Mouse (Mus musculus): Measurements from ENCODE around the gene Itgb2. TPM values are rescaled to one million over a fixed set of nuclear protein-coding genes. Genes with fewer than 3 reads are reported as not detected.

The Itgb2 gene
- polyA plus RNA-seq, 1 experiment: 401 TPM

DNA sequence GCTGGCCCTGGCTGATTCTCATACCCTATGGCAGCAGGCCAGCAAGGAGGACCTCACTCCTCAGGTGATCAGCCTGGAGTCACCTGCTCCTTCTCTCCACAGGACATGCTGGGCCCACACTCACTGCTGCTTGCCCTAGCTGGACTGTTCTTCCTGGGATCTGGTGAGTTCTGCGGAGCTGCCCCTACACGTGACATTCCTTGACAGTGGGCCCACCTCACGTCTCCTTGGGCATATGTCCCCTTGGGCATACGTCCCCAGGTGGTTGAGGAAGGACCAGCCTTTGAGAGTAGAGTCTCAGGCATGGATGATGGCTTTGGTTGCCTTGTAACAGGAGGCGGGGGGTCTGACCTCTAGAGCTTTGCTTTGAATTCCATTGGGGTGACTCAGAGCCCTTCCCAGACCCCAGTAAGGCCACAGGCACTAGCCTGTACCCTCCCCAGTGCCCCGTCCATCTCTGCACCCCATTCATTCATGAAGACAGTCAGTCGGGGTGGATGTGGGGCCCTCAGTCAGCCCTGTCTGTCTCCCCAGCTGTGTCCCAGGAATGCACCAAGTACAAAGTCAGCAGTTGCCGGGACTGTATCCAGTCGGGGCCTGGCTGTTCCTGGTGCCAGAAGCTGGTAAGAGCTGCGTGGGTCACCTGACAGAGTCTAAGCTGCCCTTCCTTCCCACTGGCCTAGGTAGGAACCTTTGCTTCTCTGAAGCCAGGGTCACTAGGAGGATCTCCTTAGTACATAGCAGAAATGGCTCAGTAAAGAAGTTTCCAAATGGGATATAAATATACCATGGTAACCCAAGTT is 12.0 kb downstream of the Itgb2 start:
- TF ChIP-seq CTCF (IDR thresholded peaks at IDR 0.05; ENCODE audit: low read depth, low read length): no peak
- TF ChIP-seq POLR2A (IDR thresholded peaks at IDR 0.05; ENCODE audit: borderline replicate concordance, low read depth, low read length): no peak
- H3K4me1 ChIP-seq (ENCODE audit: control insufficient read depth, insufficient read depth, low read length): peaks cover 76% of the 10 kb centered on the region
- no peak overlapping the region for H3K4me3 ChIP-seq (ENCODE audit: insufficient read depth, low read length)
- H3K27ac ChIP-seq (ENCODE audit: insufficient read depth, low read depth, low read length): peak overlapping the region; percentile 76; the same call in 1 of the 2 replicates

DNA sequence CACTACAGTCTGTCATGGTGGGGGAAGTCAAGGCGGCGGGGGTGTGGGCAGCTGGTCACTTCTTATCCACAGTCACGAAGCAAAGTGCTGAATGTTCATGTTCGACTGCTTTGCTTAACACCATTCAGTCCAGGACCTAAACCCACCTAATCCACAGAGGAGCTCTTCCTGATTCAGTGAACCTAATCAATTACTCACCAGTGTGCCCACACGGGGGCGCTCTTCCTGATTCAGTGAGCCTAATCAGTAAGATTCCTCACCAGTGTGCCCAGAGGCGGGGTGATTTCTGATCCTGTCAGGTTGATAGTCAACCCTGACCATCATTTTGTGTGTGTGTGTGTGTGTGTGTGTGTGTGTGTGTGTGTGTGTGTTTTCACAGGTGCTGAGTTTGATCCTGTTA is 13.2 kb downstream of the Itgb2 start:
- H3K27ac ChIP-seq (ENCODE audit: insufficient read depth, low read depth, low read length): 0 out of 2 replicates have a peak overlapping the region, but pooled peaks have one; percentile 85
- H3K4me1 ChIP-seq (ENCODE audit: control insufficient read depth, insufficient read depth, low read length): peaks cover 69% of the 10 kb centered on the region
- no peak overlapping the region for H3K4me3 ChIP-seq (ENCODE audit: insufficient read depth, low read length)
- peak; percentile 69; the same call in 1 of the 2 replicates for TF ChIP-seq CTCF (IDR thresholded peaks at IDR 0.05; ENCODE audit: low read depth, low read length)
- TF ChIP-seq POLR2A (IDR thresholded peaks at IDR 0.05; ENCODE audit: borderline replicate concordance, low read depth, low read length): no peak

DNA sequence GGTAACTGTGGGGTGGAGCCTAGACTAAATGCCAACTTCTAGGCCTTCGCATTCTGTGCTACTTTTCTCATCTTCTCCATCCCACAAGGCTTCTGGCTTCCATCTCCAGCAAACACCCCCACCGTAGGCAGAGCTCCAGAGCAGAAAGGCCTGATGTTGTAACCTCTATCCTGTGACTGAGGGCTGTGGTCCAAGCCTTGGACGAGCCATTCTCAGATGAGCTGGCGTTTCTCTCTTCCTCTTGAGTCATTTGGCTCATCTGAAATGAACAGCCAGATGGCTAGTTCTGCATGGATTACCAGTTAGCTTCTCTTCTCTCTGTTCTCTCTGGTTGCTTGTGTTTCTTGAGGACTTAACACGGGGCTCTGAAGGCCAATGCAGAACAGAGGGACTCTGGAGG is 14.9 kb downstream of the Itgb2 start:
- Histone ChIP-seq H3K4me1 (ENCODE audit: control insufficient read depth, insufficient read depth, low read length) (peaks cover 74% of the 10 kb centered on the region), H3K4me3 (ENCODE audit: insufficient read depth, low read length) (no peak overlapping the region), H3K27ac (ENCODE audit: insufficient read depth, low read depth, low read length) (peak overlapping the region; percentile 85)
- TF ChIP-seq POLR2A (IDR thresholded peaks at IDR 0.05; ENCODE audit: borderline replicate concordance, low read depth, low read length): no peak
- no peak for TF ChIP-seq CTCF (IDR thresholded peaks at IDR 0.05; ENCODE audit: low read depth, low read length)

- Histone ChIP-seq H3K4me1 (ENCODE audit: control insufficient read depth, insufficient read depth, low read length) (peaks cover 66% of the 10 kb centered on the region), H3K27ac (ENCODE audit: insufficient read depth, low read depth, low read length) (peak overlapping the region; percentile 9; the same call in 1 of the 2 replicates), H3K4me3 (ENCODE audit: insufficient read depth, low read length) (no peak overlapping the region)
- TF ChIP-seq CTCF (IDR thresholded peaks at IDR 0.05; ENCODE audit: low read depth, low read length) (no peak), POLR2A (IDR thresholded peaks at IDR 0.05; ENCODE audit: borderline replicate concordance, low read depth, low read length) (no peak)
These were observed 18.5 kb downstream of the Itgb2 start for GRCm38 (mm10) chr10:77548576-77548975.

DNA sequence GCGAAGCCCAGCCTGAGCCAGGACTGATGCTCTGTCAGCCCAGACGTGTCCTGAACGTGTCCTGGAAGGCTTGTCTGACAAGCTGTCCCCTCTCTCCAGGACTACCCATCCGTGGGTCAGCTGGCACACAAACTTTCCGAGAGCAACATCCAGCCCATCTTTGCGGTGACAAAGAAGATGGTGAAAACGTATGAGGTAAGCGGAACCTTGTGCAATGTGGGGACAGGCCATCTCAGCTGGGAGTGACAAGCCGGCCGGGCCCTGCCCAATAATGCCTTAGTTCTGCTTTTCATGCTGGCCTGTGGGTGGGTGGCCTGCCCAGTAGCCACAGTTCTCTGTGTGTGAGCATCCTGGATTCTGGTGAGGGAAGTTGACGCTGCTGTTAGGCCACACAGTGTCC is 20.8 kb downstream of the Itgb2 start:
- TF ChIP-seq CTCF (IDR thresholded peaks at IDR 0.05; ENCODE audit: low read depth, low read length) (no peak), POLR2A (IDR thresholded peaks at IDR 0.05; ENCODE audit: borderline replicate concordance, low read depth, low read length) (no peak)
- Histone ChIP-seq H3K4me1 (ENCODE audit: control insufficient read depth, insufficient read depth, low read length) (peaks cover 45% of the 10 kb centered on the region), H3K4me3 (ENCODE audit: insufficient read depth, low read length) (no peak overlapping the region), H3K27ac (ENCODE audit: insufficient read depth, low read depth, low read length) (peak overlapping the region; percentile 71)

DNA sequence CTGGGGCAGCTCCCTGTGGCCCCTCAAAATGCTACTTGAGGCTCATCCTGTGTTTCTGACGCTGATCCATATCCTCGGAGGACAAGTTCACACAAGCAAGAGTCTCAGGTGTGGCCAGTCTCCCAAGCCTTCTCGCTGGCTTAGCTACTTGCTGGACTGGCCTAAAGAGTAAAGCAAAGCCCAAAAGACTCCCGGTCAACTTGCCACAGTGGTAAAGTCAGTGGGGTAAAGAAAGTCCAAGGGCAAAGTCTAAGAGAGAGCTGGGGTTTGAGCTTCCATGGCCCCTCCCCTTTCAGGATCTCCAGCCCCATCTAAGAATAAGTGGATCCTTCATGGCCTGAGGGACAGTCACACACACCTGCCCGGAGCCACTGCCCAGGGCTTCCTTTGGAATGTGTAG is 22.1 kb downstream of the Itgb2 start:
- H3K4me1 ChIP-seq (ENCODE audit: control insufficient read depth, insufficient read depth, low read length): peaks cover 40% of the 10 kb centered on the region
- no peak overlapping the region for H3K4me3 ChIP-seq (ENCODE audit: insufficient read depth, low read length)
- no peak overlapping the region for H3K27ac ChIP-seq (ENCODE audit: insufficient read depth, low read depth, low read length)
- no peak for TF ChIP-seq POLR2A (IDR thresholded peaks at IDR 0.05; ENCODE audit: borderline replicate concordance, low read depth, low read length)
- TF ChIP-seq CTCF (IDR thresholded peaks at IDR 0.05; ENCODE audit: low read depth, low read length): no peak

DNA sequence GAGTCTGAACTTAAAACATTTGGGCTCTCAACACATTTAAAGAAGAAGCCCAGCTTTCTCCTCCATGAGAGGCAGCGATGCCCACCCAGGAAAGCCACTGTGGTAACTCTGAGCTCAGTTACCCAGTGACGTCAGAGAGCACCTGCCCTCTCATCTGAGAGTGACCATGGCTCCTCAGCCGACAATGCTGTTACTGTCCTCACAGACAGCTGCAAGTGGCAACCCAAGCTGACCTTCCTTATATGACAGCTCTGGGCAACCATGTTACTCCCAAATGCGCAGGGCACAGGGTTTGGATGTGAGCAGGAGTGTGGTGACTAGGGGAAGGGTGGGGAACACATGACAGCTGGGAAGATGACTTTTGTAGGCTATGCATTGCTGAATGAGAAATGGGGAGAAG is 23.2 kb downstream of the Itgb2 start:
- peaks cover 41% of the 10 kb centered on the region for H3K4me1 ChIP-seq (ENCODE audit: control insufficient read depth, insufficient read depth, low read length)
- no peak overlapping the region for H3K27ac ChIP-seq (ENCODE audit: insufficient read depth, low read depth, low read length)
- no peak overlapping the region for H3K4me3 ChIP-seq (ENCODE audit: insufficient read depth, low read length)
- TF ChIP-seq POLR2A (IDR thresholded peaks at IDR 0.05; ENCODE audit: borderline replicate concordance, low read depth, low read length) (no peak), CTCF (IDR thresholded peaks at IDR 0.05; ENCODE audit: low read depth, low read length) (no peak)

GRCm38 (mm10) chr10:77554918-77555317 is 24.9 kb downstream of the Itgb2 start:
- H3K4me3 ChIP-seq (ENCODE audit: insufficient read depth, low read length): no peak overlapping the region
- no peak overlapping the region for H3K27ac ChIP-seq (ENCODE audit: insufficient read depth, low read depth, low read length)
- peaks cover 26% of the 10 kb centered on the region for H3K4me1 ChIP-seq (ENCODE audit: control insufficient read depth, insufficient read depth, low read length)
- TF ChIP-seq CTCF (IDR thresholded peaks at IDR 0.05; ENCODE audit: low read depth, low read length) (no peak), POLR2A (IDR thresholded peaks at IDR 0.05; ENCODE audit: borderline replicate concordance, low read depth, low read length) (no peak)

- no peak overlapping the region for H3K27ac ChIP-seq (ENCODE audit: insufficient read depth, low read depth, low read length)
- peaks cover 12% of the 10 kb centered on the region for H3K4me1 ChIP-seq (ENCODE audit: control insufficient read depth, insufficient read depth, low read length)
- TF ChIP-seq POLR2A (IDR thresholded peaks at IDR 0.05; ENCODE audit: borderline replicate concordance, low read depth, low read length) (no peak), CTCF (IDR thresholded peaks at IDR 0.05; ENCODE audit: low read depth, low read length) (no peak)
- H3K4me3 ChIP-seq (ENCODE audit: insufficient read depth, low read length): no peak overlapping the region
These were observed 26.6 kb downstream of the Itgb2 start for GRCm38 (mm10) chr10:77556631-77557030.

DNA sequence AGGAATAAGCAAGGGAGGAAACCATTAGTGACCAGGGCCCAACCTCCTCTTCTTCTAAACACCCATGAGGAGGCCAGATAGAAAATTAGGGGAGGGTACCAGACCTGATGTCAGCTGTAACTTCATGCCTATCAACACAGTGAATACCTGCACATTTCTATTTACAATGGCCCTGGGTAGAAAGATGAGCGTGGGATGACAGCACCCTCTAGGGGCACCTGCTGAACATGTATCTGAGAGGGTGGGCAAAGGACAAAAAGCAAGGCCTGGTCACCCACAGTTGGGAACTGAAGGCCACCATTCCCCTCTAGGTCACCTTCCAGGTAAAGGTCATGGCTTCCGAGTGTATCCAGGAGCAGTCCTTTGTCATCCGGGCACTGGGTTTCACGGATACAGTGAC is 27.6 kb downstream of the Itgb2 start:
- Histone ChIP-seq H3K27ac (ENCODE audit: insufficient read depth, low read depth, low read length) (no peak overlapping the region), H3K4me3 (ENCODE audit: insufficient read depth, low read length) (no peak overlapping the region), H3K4me1 (ENCODE audit: control insufficient read depth, insufficient read depth, low read length) (peaks cover 6% of the 10 kb centered on the region; the same call in 1 of the 2 replicates)
- no peak for TF ChIP-seq POLR2A (IDR thresholded peaks at IDR 0.05; ENCODE audit: borderline replicate concordance, low read depth, low read length)
- TF ChIP-seq CTCF (IDR thresholded peaks at IDR 0.05; ENCODE audit: low read depth, low read length): 0 out of 2 replicates have a peak, but pooled peaks have one; percentile 18

All from bone marrow macrophage, adult 2 months (primary cell).